Mouse (Mus musculus) liver, adult (tissue): ENCODE results near the gene Syn3.

Experiments
- GATA4 ChIP-seq: IDR thresholded peaks from 2 replicates; pipeline ENCODE4 v1.6.1; 2014; ENCODE audit warnings: mild to moderate bottlenecking, low read length; ENCODE audit not compliant: insufficient replicate concordance

Syn3 gene

DNA sequence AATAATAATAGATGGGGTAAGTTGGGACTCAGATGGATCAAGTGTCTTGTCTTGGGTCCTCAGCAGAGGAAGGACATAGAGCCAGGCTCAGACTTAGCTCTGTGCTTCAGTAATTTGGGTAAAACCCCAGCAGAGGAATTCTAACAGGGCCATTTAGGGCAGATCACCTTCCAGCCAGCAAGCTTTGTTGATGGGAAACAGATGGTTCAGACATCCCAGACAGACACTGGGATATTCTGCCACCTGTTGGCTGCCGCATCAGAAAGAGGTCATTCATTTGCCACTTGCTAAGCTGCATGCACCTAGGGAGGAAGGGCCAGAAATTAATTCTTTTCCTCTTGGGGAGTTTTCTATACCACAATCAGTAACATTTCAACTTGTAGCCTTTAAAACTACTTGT is 176.7 kb downstream of the Syn3 start:
- no peak for TF ChIP-seq GATA4

- no peak for TF ChIP-seq GATA4
Measured at GRCm38 (mm10) chr10:86321194-86321593, 177.5 kb downstream of the Syn3 start.

DNA sequence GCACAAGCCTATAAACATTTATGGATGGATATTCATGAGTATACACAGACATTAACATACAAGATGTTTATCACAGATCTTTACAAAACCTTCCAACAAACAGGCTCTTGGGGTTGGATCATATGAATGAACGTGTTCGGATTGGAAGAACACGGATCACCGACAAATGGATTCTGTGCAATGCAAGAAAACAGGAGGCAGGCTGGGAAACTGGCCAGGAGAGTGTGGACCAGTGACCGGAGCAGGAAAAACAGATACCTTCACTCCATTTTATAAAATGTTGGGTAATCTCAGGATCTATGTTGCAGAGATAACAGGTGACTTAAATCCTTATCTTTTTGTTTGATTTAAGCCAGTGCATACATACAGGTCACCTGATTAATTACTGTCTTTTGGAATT is 178.5 kb downstream of the Syn3 start:
- no peak for TF ChIP-seq GATA4

GRCm38 (mm10) chr10:86319526-86319925 is 179.2 kb downstream of the Syn3 start:
- TF ChIP-seq GATA4 = no peak

GRCm38 (mm10) chr10:86318552-86319140 is 180.1 kb downstream of the Syn3 start:
- TF ChIP-seq GATA4 = no peak

GRCm38 (mm10) chr10:86317633-86318032 is 181.1 kb downstream of the Syn3 start:
- TF ChIP-seq GATA4 = no peak

DNA sequence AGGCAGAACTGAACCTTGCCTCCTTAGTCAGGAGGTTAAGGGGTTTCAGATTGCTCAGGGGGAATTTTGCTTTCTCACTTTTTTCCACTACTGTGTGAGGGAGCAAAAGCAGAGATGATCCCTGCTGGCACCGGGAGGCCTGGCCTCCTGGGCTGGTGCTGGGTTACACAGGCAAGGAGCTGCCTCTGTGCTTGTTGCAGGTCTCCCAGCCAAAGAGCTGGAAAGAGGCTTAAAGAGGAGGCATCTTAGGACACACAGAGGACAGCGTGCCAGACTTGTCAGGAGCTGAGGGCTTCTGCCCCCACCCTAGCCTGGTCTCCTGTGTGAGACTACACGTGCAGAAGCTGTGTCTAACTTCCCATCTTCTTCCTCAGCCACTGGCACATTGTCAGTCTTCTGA is 183.2 kb downstream of the Syn3 start:
- TF ChIP-seq GATA4 = no peak

DNA sequence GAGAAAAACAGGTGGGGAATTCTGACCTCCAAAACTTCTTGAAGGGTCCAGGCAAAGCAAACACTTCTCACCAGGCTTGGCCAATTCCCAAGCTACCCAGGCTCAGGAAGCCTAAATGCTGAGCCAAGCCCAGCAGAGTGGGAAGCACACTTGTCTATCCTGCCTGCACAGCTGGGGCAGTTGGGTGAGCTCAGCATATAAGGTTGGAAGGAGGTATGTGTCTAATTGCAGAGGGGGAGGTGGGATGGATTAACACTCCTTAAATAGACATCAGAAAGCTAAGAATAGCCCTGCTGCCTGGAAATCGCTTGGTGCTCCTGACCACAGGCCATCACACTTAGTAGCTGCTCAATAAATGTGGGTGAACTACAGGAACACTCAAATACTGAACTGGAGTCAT is 185.2 kb downstream of the Syn3 start:
- TF ChIP-seq GATA4 = no peak

GRCm38 (mm10) chr10:86312976-86313375 is 185.7 kb downstream of the Syn3 start:
- TF ChIP-seq GATA4 = no peak

GRCm38 (mm10) chr10:86310527-86310926 is 188.2 kb downstream of the Syn3 start:
- TF ChIP-seq GATA4 = no peak

GRCm38 (mm10) chr10:86307235-86307634 is 191.5 kb downstream of the Syn3 start:
- no peak for TF ChIP-seq GATA4

DNA sequence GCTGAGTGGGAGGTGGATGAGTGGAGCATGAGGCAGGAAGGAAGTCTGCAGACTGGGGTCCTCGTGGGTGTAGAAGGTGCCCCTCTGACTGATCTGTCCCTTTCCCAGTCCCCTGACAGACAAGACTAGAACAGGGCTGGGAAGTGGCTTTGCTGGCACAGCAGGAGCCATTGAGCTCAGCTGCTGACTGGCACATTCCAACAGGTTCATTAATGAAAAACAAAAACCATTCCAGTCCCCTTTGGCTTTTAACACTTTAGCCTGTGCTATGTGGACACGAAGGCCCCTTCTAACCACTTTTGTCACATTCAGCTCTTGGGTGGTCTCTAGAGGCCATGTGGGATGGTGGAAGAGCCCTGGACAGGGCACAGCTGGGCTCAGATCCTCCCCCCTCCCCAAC is 194.1 kb downstream of the Syn3 start:
- TF ChIP-seq GATA4 = no peak

DNA sequence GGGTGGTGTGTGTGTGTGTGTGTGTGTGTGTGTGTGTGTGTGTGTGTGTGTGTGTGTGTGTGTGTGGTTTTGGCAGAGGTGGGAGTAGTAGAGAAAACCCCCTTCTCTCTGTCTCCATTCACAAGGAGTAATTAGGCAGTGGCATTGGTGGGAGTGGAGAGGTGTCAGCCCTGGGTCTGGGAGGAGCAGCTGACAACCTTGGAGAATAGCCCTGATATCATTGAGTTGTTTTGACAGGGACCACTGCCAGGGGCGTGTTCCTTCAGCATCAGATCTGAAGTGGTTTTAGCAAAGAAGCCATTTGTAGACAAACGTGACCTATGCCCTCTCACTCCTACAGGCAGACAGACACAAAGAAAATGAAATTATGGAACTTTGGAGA is 195.2 kb downstream of the Syn3 start:
- no peak for TF ChIP-seq GATA4

DNA sequence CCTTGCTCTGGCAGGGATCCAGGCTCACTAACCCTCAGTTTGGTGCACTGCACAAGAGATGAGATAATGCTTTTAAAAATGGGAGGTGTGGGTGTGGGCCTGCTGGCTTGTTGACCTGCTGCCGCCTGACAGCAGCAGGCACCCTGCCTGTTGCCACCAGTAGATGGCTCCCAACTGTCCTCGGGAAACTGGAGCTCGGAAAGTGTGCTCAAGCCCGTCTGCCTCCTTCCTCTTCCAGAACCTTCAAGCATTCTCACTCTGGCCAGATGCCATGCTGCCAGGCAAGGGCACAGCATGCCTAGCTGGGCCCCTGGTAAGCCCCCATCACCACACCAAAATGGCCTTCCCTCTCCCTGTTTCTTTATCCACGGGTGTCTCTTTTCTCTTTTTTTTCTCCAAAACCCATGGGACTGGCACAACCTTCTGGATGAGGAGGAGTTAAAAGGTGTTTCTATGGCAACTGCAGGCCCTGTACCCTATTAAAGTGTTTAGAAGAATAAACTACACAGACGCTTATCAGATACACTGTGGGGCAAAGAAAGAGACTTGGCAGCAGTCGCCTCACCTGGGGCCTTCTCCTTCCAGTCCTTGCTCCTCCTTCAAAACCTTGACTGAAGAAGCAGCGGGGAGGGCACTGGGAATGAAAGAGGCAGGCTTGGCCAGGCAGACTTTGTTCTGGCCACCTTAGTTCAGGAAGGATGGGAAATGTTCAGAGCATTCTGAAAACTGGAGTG is 195.8 kb downstream of the Syn3 start:
- peak; percentile 31; the same call in 1 of the 2 replicates for TF ChIP-seq GATA4

- no peak for TF ChIP-seq GATA4
Measured at GRCm38 (mm10) chr10:86302318-86302648, 196.4 kb downstream of the Syn3 start.

DNA sequence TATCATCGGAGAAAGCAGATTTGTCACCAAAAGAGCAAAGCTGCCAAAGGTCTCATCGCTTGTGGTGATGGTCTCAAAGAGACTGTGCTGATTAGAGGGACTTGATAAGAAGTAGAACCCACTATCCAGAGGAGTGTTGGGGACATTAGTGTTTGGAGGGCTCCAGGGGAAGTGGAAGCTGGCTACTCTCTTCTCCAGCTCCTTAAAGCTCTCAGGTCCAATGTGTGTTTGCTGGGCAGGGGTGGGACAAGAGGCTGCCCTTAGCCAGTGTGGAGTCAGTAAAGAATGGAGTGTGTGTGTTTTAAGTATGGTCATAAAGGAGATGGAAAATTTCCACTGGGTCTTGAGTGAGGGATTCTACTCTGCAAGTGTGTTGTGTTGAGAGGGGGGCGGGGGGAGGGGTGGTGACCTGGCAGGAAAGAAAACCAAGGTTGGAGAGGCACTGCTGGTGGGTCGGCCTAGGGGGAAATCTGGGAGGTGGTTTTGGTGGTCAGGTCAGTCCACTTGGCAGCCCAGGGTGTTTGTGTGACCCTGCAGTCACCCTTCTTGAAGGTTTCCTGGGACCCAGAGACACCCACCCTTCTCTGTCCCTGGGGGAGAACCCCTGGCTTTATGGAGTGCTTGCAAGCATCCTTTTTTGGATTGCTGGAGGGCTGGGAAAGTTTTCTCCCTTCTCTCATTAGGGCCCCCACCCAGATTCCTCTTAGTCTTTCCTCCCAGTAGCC is 196.9 kb downstream of the Syn3 start:
- no peak for TF ChIP-seq GATA4

DNA sequence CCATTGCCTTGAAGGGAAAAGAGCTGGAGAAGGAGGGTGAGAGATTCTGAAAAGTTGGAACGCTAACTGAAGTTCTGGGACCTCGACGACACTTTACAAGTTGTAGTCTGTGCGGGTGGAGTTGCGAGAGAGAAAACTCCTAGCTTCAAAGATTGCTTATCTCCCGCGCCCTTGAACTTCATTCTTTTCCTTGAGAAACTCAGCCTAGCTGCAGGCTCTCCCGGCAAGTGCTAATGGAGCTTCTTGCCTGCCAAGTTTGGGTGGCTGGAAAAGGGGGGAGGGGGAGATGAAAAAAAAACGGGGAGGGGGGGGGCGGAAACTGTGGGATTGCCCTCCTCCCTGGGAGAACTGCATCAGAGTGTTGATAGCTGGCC is 197.6 kb downstream of the Syn3 start:
- TF ChIP-seq GATA4 = peak; percentile 35; the same call in 1 of the 2 replicates
